Mouse (Mus musculus): Measurements from ENCODE around the gene Zfp422.

Zfp422 gene

DNA sequence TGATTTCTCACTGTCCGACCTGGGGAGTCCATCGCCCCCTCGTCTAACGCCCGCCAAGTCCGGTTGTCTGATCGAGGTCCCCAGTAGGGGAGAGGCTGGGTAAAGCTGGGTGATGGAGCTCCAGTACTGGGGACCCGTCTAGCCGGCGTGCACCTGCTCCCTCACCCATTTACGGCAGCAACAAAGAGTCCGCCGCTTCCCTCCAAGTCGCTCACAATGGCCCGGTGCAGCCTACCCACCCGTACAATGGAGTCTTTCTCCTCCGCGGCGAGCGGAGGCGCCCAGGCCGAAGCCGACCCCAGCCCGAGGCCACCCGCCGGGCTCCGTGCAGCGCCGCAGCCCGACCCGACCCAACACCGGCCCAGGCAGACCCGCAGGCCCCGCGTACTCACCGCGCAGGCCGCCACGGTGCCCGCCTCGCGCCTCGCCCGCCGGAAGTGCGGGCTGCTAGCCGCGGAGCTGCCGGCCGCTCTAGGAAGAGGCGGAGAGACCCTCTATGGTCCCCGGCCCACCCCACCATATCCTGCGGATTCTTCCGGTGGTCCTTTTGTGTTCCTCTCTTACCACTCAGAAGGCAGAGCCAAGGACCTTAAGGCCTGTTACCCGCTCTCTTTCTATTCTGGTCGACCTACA is at the start of gene Zfp422:
TSS of gene Zfp422 (minus strand) at position 461 of the 633 bp plus-strand sequence.
- in situ Hi-C loops (cut with MboI, MseI) = loop anchor here in 1 of 2 experiments (25.0 kb wide), 1 partner anchor 1209 kb away; the partner anchor contains the start of gene Zfp637

DNA sequence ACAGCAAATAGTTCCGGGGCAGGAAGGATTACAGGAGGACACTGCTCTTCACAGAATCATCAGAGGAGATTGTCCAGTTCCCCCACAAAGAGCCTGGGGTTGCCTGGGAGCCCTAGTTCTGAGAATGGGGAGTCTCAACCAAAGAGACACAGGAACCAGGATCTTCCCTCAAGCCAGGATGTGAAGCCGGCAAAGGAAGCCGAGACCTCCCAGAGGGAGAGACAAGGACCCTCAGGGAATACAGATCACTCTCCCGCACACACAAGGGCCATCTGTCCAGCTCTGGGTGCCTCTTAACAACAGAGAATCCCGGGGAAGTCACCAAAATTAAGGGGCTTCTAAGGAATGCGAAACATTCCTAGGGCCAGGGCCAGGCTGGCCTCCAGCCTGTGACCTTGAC is 48.5 kb upstream of the Zfp422 start:
- in situ Hi-C loops (cut with MboI, MseI) = no loop called here

DNA sequence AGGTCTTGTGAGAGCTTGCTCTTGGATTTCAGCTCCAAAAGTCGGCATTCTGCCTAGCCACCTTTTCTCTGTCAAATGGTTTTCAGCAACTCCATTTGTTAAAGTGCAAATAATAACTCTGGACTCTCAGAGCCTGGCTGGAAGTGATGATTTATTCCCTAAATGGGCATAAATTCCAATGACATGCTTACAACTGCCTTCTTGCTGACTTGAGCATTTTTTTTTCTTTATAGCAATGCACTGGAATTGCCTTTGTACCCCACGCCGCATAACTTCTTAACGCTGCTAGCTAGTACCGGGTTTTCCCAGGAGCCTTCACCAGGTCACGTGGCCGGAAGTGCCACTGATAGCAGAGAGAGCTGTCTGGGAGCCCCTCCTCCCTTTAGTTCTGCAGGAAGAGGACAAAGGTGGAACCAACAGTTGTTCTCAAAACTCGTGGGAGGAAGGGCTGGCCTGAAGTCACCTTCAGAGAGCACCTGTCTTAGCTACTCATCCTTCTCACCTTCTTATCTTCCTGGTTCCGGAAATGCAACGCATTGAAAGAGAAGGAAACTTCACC is 47.6 kb upstream of the Zfp422 start:
- in situ Hi-C loops (cut with MboI, MseI) = no loop called here

GRCm38 (mm10) chr6:116674283-116674886 is 45.6 kb upstream of the Zfp422 start:
- in situ Hi-C loops (cut with MboI, MseI) = no loop called here

DNA sequence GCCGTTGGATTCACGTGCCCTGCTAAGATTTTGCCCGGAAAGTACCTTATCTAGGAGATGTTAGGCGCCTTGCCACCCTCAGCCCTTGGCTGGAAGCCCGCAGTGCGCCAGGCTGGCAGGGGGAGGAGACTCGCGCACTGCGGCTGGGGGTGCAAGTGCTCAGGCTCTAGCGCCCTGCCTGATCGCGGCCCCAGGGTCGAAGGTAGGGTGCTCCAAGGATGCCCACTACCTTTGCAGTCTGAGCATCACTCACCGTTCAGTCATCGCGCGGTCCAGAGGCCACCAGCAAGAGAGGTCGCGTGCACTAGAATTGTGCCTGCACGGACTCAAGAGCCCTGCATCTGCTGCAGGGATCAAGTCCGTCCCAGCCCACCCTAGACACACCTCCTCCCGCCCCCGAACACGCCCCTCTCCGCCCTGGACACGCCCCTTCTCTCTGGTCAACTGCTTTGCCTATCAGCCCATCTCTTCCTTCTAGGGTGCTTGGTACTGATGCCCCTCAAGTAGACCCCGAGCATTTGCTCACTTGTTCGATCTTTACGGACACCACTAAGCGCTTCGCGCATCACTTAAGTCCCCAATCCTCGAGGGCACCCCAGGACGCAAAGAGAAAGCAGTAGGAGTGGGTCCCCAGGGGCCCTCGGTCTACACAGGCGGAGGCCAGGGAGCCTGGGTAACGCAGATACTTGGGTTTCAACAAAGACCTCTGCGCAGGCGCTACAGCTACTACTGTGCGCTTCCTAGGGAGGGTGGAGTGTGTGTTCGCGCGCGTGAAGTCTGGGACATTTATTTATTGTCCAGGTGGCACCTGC is 44.9 kb upstream of the Zfp422 start, which contains the start of gene Rassf4:
TSS of gene Rassf4 (minus strand) at position 482 of the 812 bp plus-strand sequence.
- in situ Hi-C loops (cut with MboI, MseI) = no loop called here

- in situ Hi-C loops (cut with MboI, MseI) = no loop called here
Observed at GRCm38 (mm10) chr6:116672349-116672748, 43.5 kb upstream of the Zfp422 start.

- in situ Hi-C loops (cut with MboI, MseI) = no loop called here
Observed at GRCm38 (mm10) chr6:116671768-116672167, 43.0 kb upstream of the Zfp422 start.

- in situ Hi-C loops (cut with MboI, MseI) = no loop called here
Observed at GRCm38 (mm10) chr6:116671031-116671430, 42.2 kb upstream of the Zfp422 start.

GRCm38 (mm10) chr6:116670144-116670543 is 41.3 kb upstream of the Zfp422 start:
- in situ Hi-C loops (cut with MboI, MseI) = no loop called here

DNA sequence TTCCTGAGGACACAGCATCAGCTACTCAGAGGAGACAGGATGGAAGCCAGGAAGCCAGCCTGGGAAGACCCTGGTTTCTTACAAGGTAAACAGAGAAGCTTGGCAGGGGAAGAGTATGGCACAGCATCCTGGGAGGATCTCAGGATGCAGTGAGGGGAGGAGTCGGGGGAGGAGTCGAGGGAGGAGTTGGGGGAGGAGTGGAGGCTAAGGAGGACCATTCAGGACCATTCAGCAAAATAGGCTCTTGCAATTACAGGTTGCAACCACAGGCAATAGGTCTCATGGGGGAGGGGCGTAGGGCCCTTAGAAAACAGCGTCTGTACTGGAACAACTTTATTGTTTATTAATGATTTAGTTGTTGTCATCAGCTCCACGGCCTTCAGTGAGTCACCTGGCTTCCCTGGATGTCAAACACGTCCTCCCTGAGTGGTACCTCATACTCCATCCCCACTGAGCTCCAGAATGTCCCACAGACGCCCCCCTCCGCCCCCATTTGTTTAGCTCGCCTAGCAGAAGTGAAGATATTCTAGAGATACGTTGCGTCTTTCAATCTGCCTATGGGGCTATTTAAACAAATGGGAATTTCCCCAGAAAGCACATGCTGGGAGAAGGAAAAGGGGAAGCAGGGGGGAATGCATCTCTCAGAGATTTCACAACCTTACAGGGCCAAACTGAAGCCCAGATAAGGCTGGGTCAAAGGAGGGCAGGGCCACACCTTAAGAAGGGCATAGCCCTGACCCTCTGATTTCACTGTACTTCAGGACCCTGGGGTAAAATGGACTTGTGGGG is 40.1 kb upstream of the Zfp422 start:
- in situ Hi-C loops (cut with MboI, MseI) = no loop called here

GRCm38 (mm10) chr6:116667382-116667781 is 38.6 kb upstream of the Zfp422 start:
- in situ Hi-C loops (cut with MboI, MseI) = no loop called here

DNA sequence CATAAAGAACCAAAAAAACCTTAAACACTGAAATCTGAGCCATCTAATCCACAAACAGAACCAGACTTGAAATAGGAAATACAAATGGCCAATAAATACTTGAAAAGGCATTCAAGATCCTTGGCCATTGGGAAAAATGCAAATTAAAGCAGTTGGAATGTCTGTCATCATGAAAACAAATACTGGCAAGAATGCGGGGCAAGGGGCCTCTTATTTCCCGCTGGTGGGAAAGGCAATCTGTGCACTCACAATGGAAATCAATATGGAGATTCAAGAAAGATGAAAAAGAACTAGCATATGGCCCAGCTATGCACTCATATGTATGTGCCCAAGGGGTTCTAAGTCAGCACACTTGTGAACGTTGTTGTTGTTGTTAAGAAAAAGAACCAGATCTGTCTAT is 38.1 kb upstream of the Zfp422 start:
- in situ Hi-C loops (cut with MboI, MseI) = no loop called here

DNA sequence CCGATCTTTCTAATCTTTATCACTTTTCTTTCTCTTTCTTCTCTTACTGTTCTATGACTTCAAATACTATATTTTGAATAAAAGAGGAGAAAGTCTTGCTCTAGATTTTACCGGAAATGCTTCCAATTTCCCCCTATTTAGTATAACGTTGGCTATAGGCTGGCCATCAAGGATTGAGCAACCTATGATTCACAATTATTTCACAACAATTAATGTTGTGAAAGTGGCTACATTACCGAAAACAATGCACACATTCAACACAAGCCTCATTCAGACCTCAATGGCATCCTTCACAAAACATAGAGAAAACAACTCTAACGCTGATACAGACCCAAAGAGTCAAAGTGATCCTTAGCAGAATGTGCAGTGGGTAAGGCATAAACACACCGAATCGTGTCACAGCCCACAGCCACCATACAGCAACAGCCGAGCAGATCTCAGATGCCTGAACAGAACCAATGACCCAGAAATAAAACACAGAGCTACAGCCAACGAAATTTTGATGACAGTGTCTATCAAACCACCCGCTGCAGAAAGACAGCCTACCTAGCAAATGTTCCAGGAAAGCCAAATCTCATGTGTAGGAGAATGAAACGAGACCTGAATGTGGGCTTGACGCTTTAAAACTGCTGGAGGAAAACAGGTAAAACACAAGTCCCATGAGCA is 37.4 kb upstream of the Zfp422 start:
- in situ Hi-C loops (cut with MboI, MseI) = no loop called here

DNA sequence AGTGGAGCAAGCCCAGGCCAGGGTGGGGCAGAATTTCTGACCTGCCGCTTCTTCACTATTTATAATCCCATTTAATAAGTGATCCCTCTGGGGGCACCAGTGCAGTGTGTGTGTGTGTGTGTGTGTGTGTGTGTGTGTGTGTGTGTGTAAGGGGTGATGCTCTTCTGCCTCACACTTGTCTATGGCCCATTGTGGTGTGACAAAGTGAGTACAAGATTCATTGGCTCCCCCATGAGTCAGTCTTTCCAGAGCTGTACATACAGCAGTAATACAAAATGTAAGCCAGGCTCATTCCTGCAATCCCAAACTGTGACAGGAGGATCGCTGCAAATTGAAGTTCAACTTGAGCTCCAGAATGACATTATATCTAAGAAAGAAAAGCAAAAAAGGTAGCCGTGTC is 36.0 kb upstream of the Zfp422 start:
- in situ Hi-C loops (cut with MboI, MseI) = no loop called here

DNA sequence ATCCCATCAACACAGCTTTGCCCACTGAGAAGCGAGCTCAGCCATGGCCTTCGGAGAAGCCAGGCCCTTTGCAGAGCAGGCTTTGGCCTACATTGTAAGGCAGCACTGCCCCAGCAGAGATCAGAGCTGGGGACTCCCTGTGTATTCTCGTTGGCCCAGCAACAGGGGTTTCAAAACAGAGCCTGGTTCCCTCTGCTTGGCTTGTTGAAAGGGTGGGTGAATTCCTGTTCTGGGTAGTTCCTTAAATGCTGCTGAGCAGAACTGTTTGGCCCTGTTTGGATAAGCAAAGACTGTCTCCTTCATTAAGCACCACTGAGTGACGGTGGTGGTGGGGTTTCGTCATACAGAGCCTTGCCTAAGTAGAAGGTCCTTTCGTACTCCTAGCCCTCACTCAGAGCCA is 35.2 kb upstream of the Zfp422 start:
- in situ Hi-C loops (cut with MboI, MseI) = no loop called here

GRCm38 (mm10) chr6:116663364-116663763 is 34.6 kb upstream of the Zfp422 start:
- in situ Hi-C loops (cut with MboI, MseI) = no loop called here

- in situ Hi-C loops (cut with MboI, MseI) = loop anchor here in 1 of 2 experiments (5.0 kb wide), 1 partner anchor 113 kb away; no protein-coding TSS in a partner anchor
Observed at GRCm38 (mm10) chr6:116653684-116654454, 25.1 kb upstream of the Zfp422 start.

GRCm38 (mm10) chr6:116653191-116653590 is 24.4 kb upstream of the Zfp422 start:
- in situ Hi-C loops (cut with MboI, MseI) = loop anchor here in 1 of 2 experiments (5.0 kb wide), 1 partner anchor 114 kb away; no protein-coding TSS in a partner anchor

GRCm38 (mm10) chr6:116651437-116652118 is 22.8 kb upstream of the Zfp422 start:
- in situ Hi-C loops (cut with MboI, MseI) = loop anchor here in 1 of 2 experiments (5.0 kb wide), 1 partner anchor 116 kb away; no protein-coding TSS in a partner anchor

Data from T-helper 17 cell (primary cell).